In the genomic region with DNA sequence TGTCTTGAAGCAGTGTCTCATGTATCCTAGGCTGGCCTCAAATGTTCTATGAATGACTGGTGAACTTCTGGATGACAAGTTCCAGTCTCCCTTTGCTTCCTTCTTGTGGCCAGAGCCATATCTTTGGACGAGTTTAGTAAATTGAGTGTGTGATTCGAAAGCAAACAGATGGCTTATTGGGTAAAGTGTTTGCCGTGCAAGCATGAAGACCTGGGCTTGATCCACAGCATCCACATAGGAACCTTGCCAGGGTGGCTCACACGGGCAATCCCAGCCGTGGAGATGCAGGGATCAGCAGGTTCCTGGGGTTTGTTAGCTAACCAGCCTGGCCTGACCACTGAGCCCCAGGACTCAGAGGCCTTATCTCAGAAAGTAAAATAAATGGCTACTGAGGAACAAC, we compare ENCODE assay signal across 34 mouse cellular contexts. TPM values are rescaled to one million over a fixed set of nuclear protein-coding genes. Genes with fewer than 3 reads are reported as not detected.
"Had no signal": no experiment of that assay in that cellular context is flagged by ENCODE, and none has a peak within 500 bp of the region (broad histone marks: within the 10 kb centered on the region; RNA-seq: fewer than 3 reads in every experiment).

No protein-coding gene starts in this region.

- H3K9me3 ChIP-seq: embryonic facial prominence, embryonic 10.5 days; embryonic facial prominence, embryonic 12.5 days; embryonic facial prominence, embryonic 13.5 days; embryonic facial prominence, embryonic 15.5 days; forebrain, embryonic 10.5 days; forebrain, embryonic 12.5 days; forebrain, embryonic 13.5 days; forebrain, embryonic 15.5 days had no signal

- DNase-seq: cerebellum, adult 8-10 months; embryo, embryonic 11 days; forebrain, postnatal 0 days; gastrocnemius, adult 2 months; gastrocnemius, postnatal 10 days; gastrocnemius, postnatal 14 days; gastrocnemius, postnatal 25 days; gastrocnemius, postnatal 36 days; heart, adult 11 months had no signal

- H3K36me3 ChIP-seq: embryonic facial prominence, embryonic 10.5 days; embryonic facial prominence, embryonic 12.5 days; embryonic facial prominence, embryonic 13.5 days; embryonic facial prominence, embryonic 15.5 days; forebrain, embryonic 10.5 days; forebrain, embryonic 12.5 days; forebrain, embryonic 15.5 days had no signal

- H3K27ac ChIP-seq: embryonic facial prominence, embryonic 10.5 days; embryonic facial prominence, embryonic 12.5 days; embryonic facial prominence, embryonic 13.5 days; embryonic facial prominence, embryonic 15.5 days; forebrain, embryonic 10.5 days; forebrain, embryonic 12.5 days; forebrain, embryonic 13.5 days; forebrain, embryonic 15.5 days; gastrocnemius, adult 2 months; heart, adult 2 months had no signal

- H3K4me2 ChIP-seq: embryonic facial prominence, embryonic 12.5 days; embryonic facial prominence, embryonic 13.5 days; embryonic facial prominence, embryonic 15.5 days; forebrain, embryonic 12.5 days; forebrain, embryonic 13.5 days; forebrain, embryonic 15.5 days had no signal

- H3K9ac ChIP-seq: embryonic facial prominence, embryonic 12.5 days; embryonic facial prominence, embryonic 13.5 days; embryonic facial prominence, embryonic 15.5 days; forebrain, embryonic 12.5 days; forebrain, embryonic 13.5 days; forebrain, embryonic 15.5 days; forebrain, postnatal 0 days had no signal

- H3K4me3 ChIP-seq: embryonic facial prominence, embryonic 10.5 days; embryonic facial prominence, embryonic 12.5 days; embryonic facial prominence, embryonic 13.5 days; embryonic facial prominence, embryonic 15.5 days; erythroblast, embryonic 14.5 days; forebrain, embryonic 10.5 days; forebrain, embryonic 12.5 days; forebrain, embryonic 13.5 days; forebrain, embryonic 15.5 days; gastrocnemius, adult 2 months; heart, adult 2 months had no signal

- H3K4me1 ChIP-seq: embryonic facial prominence, embryonic 12.5 days had no signal

- H3K27me3 ChIP-seq: embryonic facial prominence, embryonic 12.5 days had no signal

- ATAC-seq: forebrain, embryonic 13.5 days; forebrain, embryonic 14.5 days; forebrain, embryonic 15.5 days; forebrain, embryonic 16.5 days; forebrain, postnatal 0 days had no signal

RNA-seq across cellular contexts. Expression of gene Gm10447, which starts 3.9 kb away (rescaled TPM):
- total RNA-seq: common myeloid progenitor, adult 5-6 weeks; forebrain, postnatal 0 days; gastrocnemius, adult 18-20 months; gastrocnemius, adult 2 months; gastrocnemius, postnatal 10 days; gastrocnemius, postnatal 14 days; gastrocnemius, postnatal 25 days; gastrocnemius, postnatal 36 days; gastrocnemius, postnatal 4 days; granulocyte monocyte progenitor cell, adult 5-6 weeks; heart, adult 18-20 months; heart, adult 2 months; heart, adult 8-10 months had no signal
- polyA plus RNA-seq: embryonic facial prominence, embryonic 11.5 days; embryonic facial prominence, embryonic 14.5 days; erythroblast, embryonic 14.5 days; forebrain, embryonic 10.5 days; forebrain, embryonic 11.5 days; forebrain, embryonic 13.5 days; forebrain, embryonic 14.5 days; forebrain, embryonic 15.5 days; forebrain, embryonic 16.5 days; forebrain, postnatal 0 days; heart, adult 2 months had no signal

RNA-seq across cellular contexts. Expression of gene Shroom1, which starts 4.0 kb away (rescaled TPM):
- total RNA-seq: common myeloid progenitor, adult 5-6 weeks; granulocyte monocyte progenitor cell, adult 5-6 weeks had no signal
- polyA plus RNA-seq: erythroblast, embryonic 14.5 days had no signal

RNA-seq across cellular contexts. Expression of gene Gm9837, which starts 17.2 kb away (rescaled TPM):
- total RNA-seq: common myeloid progenitor, adult 5-6 weeks; gastrocnemius, adult 18-20 months; gastrocnemius, adult 2 months; gastrocnemius, adult 8-10 months; gastrocnemius, postnatal 10 days; gastrocnemius, postnatal 14 days; gastrocnemius, postnatal 25 days; gastrocnemius, postnatal 36 days; gastrocnemius, postnatal 4 days; granulocyte monocyte progenitor cell, adult 5-6 weeks; heart, adult 18-20 months; heart, adult 2 months; heart, adult 8-10 months had no signal
- polyA plus RNA-seq: cortical plate, adult 2 months; embryonic facial prominence, embryonic 10.5 days; embryonic facial prominence, embryonic 11.5 days; embryonic facial prominence, embryonic 12.5 days; embryonic facial prominence, embryonic 13.5 days; embryonic facial prominence, embryonic 14.5 days; embryonic facial prominence, embryonic 15.5 days; erythroblast, embryonic 14.5 days; forebrain, embryonic 10.5 days; forebrain, embryonic 11.5 days; forebrain, embryonic 12.5 days; forebrain, embryonic 13.5 days; forebrain, embryonic 14.5 days; forebrain, embryonic 15.5 days; forebrain, embryonic 16.5 days; forebrain, postnatal 0 days; frontal cortex, adult 2 months; gonadal fat pad, adult 2 months; heart, adult 2 months had no signal

RNA-seq across cellular contexts. Expression of gene Gdf9, which starts 22.2 kb away (rescaled TPM):
- polyA plus RNA-seq: erythroblast, embryonic 14.5 days had no signal
